Mouse (Mus musculus) MEL (cell line): ENCODE results near the gene Megf9. TPM values are rescaled to one million over a fixed set of nuclear protein-coding genes. Genes with fewer than 3 reads are reported as not detected.
A peak's percentile ranks its signal among the peaks of the same experiment; 100 is the strongest.

ENCODE experiments used
- DNase-seq: peaks from one replicate; pipeline ENCODE4 v3.0.0; 2011; ENCODE audit warnings: low read depth, low spot score
- H3K27ac ChIP-seq: 2 replicates; pipeline ENCODE4 v1.5.1; 2012; ENCODE audit warnings: low read depth, mild to moderate bottlenecking, control low read depth, low read length, moderate library complexity; ENCODE audit not compliant: control insufficient read depth
- H3K27me3 ChIP-seq, 2 experiments: fragments of 150-350 bp in 1 of 2; sonication (generic) in 1 of 2; 2 replicates each; pipeline ENCODE4 v1.6.1; 2012; ENCODE audit warnings: low read length in 2 of 2, mild to moderate bottlenecking in 2 of 2, improper control_type of control experiment in 1 of 2, moderate library complexity in 1 of 2; ENCODE audit not compliant: insufficient read depth in 2 of 2, control insufficient read depth in 1 of 2
- H3K36me3 ChIP-seq, 2 experiments: 2 replicates each; pipeline ENCODE4 v1.6.1; 2012 to 2014; ENCODE audit warnings: low read length in 2 of 2, improper control_type of control experiment in 1 of 2, inconsistent platforms in 1 of 2, mild to moderate bottlenecking in 1 of 2; ENCODE audit not compliant: insufficient read depth in 2 of 2, control insufficient read depth in 1 of 2
- H3K4me1 ChIP-seq, 2 experiments: fragments of 150-350 bp in 1 of 2; sonication (generic) in 1 of 2; 2 replicates each; pipeline ENCODE4 v1.6.1; 2012; ENCODE audit warnings: low read length in 2 of 2, improper control_type of control experiment in 1 of 2, mild to moderate bottlenecking in 1 of 2; ENCODE audit not compliant: insufficient read depth in 2 of 2, control insufficient read depth in 1 of 2
- H3K4me3 ChIP-seq, 2 experiments: fragments of 150-350 bp in 1 of 2; sonication (generic) in 1 of 2; 2 replicates each; pipeline ENCODE4 v1.5.1; 2012; ENCODE audit warnings: low read depth in 2 of 2, low read length in 2 of 2, mild to moderate bottlenecking in 2 of 2, moderate library complexity in 2 of 2, control low read depth in 1 of 2, improper control_type of control experiment in 1 of 2; ENCODE audit not compliant: control insufficient read depth in 1 of 2, insufficient read depth in 1 of 2
- H3K79me2 ChIP-seq: 2 replicates; pipeline ENCODE4 v1.6.1; 2012; ENCODE audit warnings: mild to moderate bottlenecking, low read length, moderate library complexity; ENCODE audit not compliant: control insufficient read depth, poor library complexity, insufficient read depth
- H3K9ac ChIP-seq: 2 replicates; pipeline ENCODE4 v1.6.1; 2012; ENCODE audit warnings: low read depth, mild to moderate bottlenecking, control low read depth, low read length, moderate library complexity; ENCODE audit not compliant: control insufficient read depth, poor library complexity, severe bottlenecking
- H3K9me3 ChIP-seq: fragments of 150-350 bp; sonication (generic); replicated peaks from 2 replicates; pipeline ENCODE4 v1.6.1; 2012; ENCODE audit warnings: mild to moderate bottlenecking, low read length, improper control_type of control experiment, moderate library complexity; ENCODE audit not compliant: insufficient read depth
- CTCF ChIP-seq, 3 experiments: IDR thresholded peaks in 2 of 3; conservative IDR thresholded peaks in 1 of 3; 2 replicates each; pipeline ENCODE4 v1.5.1; 2011 to 2012; ENCODE audit warnings: low read length in 3 of 3, low read depth in 2 of 3, mild to moderate bottlenecking in 2 of 3, improper control_type of control experiment in 1 of 3, inconsistent platforms in 1 of 3, mixed read lengths in 1 of 3, moderate library complexity in 1 of 3; ENCODE audit not compliant: control insufficient read depth in 1 of 3, insufficient read depth in 1 of 3, poor library complexity in 1 of 3, severe bottlenecking in 1 of 3
- ELF1 ChIP-seq: IDR thresholded peaks from 2 replicates; pipeline ENCODE4 v1.6.1; 2014; ENCODE audit warnings: low read depth, mild to moderate bottlenecking, inconsistent platforms, low read length, improper control_type of control experiment, moderate library complexity
- ETS1 ChIP-seq: IDR thresholded peaks from 2 replicates; pipeline ENCODE4 v1.6.1; 2012; ENCODE audit warnings: low read depth, mild to moderate bottlenecking, inconsistent platforms, low read length, improper control_type of control experiment, moderate library complexity
- GATA1 ChIP-seq: IDR thresholded peaks from 2 replicates; pipeline ENCODE4 v1.6.1; 2011; ENCODE audit warnings: low read depth, low read length, improper control_type of control experiment
- HCFC1 ChIP-seq: IDR thresholded peaks from 2 replicates; pipeline ENCODE4 v1.6.1; 2012; ENCODE audit warnings: low read depth, mild to moderate bottlenecking, inconsistent platforms, low read length, improper control_type of control experiment, moderate library complexity
- JUND ChIP-seq: IDR thresholded peaks from 2 replicates; pipeline ENCODE4 v1.6.1; 2011; ENCODE audit warnings: low read depth, mild to moderate bottlenecking, improper control_type of control experiment, low read length
- MAFK ChIP-seq: IDR thresholded peaks from 2 replicates; pipeline ENCODE4 v1.6.1; 2011; ENCODE audit warnings: low read depth, mild to moderate bottlenecking, low read length, improper control_type of control experiment, borderline replicate concordance
- MAZ ChIP-seq: IDR thresholded peaks from 2 replicates; pipeline ENCODE4 v1.6.1; 2012; ENCODE audit warnings: low read depth, mild to moderate bottlenecking, inconsistent platforms, low read length, improper control_type of control experiment
- MXI1 ChIP-seq: IDR thresholded peaks from 2 replicates; pipeline ENCODE4 v1.6.1; 2011; ENCODE audit warnings: mild to moderate bottlenecking, low read depth, low read length, improper control_type of control experiment
- MYB ChIP-seq: IDR thresholded peaks from 2 replicates; pipeline ENCODE4 v1.6.1; 2011; ENCODE audit warnings: mild to moderate bottlenecking, low read depth, low read length, improper control_type of control experiment
- POLR2A ChIP-seq, 2 experiments: IDR thresholded peaks; 2 replicates each; pipeline ENCODE4 v1.6.1; 2011 to 2012; ENCODE audit warnings: low read length in 2 of 2, mild to moderate bottlenecking in 2 of 2, control low read depth in 1 of 2, improper control_type of control experiment in 1 of 2, low read depth in 1 of 2, moderate library complexity in 1 of 2; ENCODE audit not compliant: control insufficient read depth in 1 of 2, insufficient read depth in 1 of 2, poor library complexity in 1 of 2
- POLR2AphosphoS2 ChIP-seq: IDR thresholded peaks from 2 replicates; pipeline ENCODE4 v1.6.1; 2011; ENCODE audit warnings: low read length, improper control_type of control experiment
- RAD21 ChIP-seq: IDR thresholded peaks from 2 replicates; pipeline ENCODE4 v1.6.1; 2011; ENCODE audit warnings: mild to moderate bottlenecking, low read depth, low read length, improper control_type of control experiment
- RCOR1 ChIP-seq: IDR thresholded peaks from 2 replicates; pipeline ENCODE4 v1.6.1; 2012; ENCODE audit warnings: low read depth, mild to moderate bottlenecking, inconsistent platforms, low read length, improper control_type of control experiment
- SIN3A ChIP-seq: IDR thresholded peaks from 2 replicates; pipeline ENCODE4 v1.6.1; 2012; ENCODE audit warnings: low read length, improper control_type of control experiment, inconsistent platforms
- SMC3 ChIP-seq: IDR thresholded peaks from 2 replicates; pipeline ENCODE4 v1.6.1; 2011; ENCODE audit warnings: low read depth, low read length, improper control_type of control experiment
- TAL1 ChIP-seq: IDR thresholded peaks from 2 replicates; pipeline ENCODE4 v1.6.1; 2012; ENCODE audit warnings: mild to moderate bottlenecking, inconsistent platforms, low read length, moderate library complexity, mixed read lengths
- USF1 ChIP-seq: IDR thresholded peaks from 2 replicates; pipeline ENCODE4 v1.6.1; 2014; ENCODE audit warnings: low read depth, mild to moderate bottlenecking, inconsistent platforms, low read length, improper control_type of control experiment, moderate library complexity
- USF2 ChIP-seq, 2 experiments: IDR thresholded peaks; 2 replicates each; pipeline ENCODE4 v1.6.1; 2011 to 2012; ENCODE audit warnings: improper control_type of control experiment in 2 of 2, low read length in 2 of 2, borderline replicate concordance in 1 of 2, inconsistent platforms in 1 of 2, low read depth in 1 of 2, mild to moderate bottlenecking in 1 of 2; ENCODE audit not compliant: insufficient read depth in 1 of 2
- ZKSCAN1 ChIP-seq: IDR thresholded peaks from 2 replicates; pipeline ENCODE4 v1.6.1; 2012; ENCODE audit warnings: low read depth, mild to moderate bottlenecking, inconsistent platforms, low read length, improper control_type of control experiment, moderate library complexity
- ZNF384 ChIP-seq: IDR thresholded peaks from 2 replicates; pipeline ENCODE4 v1.6.1; 2012; ENCODE audit warnings: low read depth, mild to moderate bottlenecking, inconsistent platforms, low read length, improper control_type of control experiment
- polyA plus RNA-seq, 2 experiments: library from polyadenylated mRNA; stranded (reverse) in 1 of 2; unstranded in 1 of 2; fragments of >175 nt in 1 of 2; fragments of >200 nt in 1 of 2; gene quantifications; 2 replicates each; pipeline versions ENCODE4 v1.2.1 to v1.2.4; 2012; ENCODE audit warnings: low replicate concordance in 2 of 2, low read depth in 1 of 2; ENCODE audit not compliant: insufficient read length in 2 of 2, insufficient read depth in 1 of 2, missing spikeins in 1 of 2
- total RNA-seq: library from RNA; depleted of rRNA; stranded (reverse); fragments of 300-350 nt; gene quantifications from 2 replicates; pipeline ENCODE4 v1.2.3, GENCODE M21; 2012

Megf9 gene
- total and polyA plus RNA-seq, 3 experiments: 2.1 to 3.2 TPM; not detected in 1

- Histone ChIP-seq H3K9ac (no peak overlapping the region), H3K9me3 (no peaks in the 10 kb centered on the region), H3K27ac (no peak overlapping the region), H3K79me2 (no peaks in the 10 kb centered on the region; the same call in 1 of the 2 replicates), H3K36me3 (peaks cover 0 to 2% of the 10 kb centered on the region in 2 experiments; a peak in 1 of 4 replicates), H3K4me3 (no peak overlapping the region), H3K27me3 (no peaks in the 10 kb centered on the region), H3K4me1 (peaks cover 0 to 3% of the 10 kb centered on the region in 2 experiments; a peak in 1 of 4 replicates)
- TF ChIP-seq MXI1 (no peak), ELF1 (no peak), ZKSCAN1 (no peak), TAL1 (no peak), POLR2A (IDR thresholded peaks at IDR 0.05; ENCODE audit: control insufficient read depth in 1 of 2, insufficient read depth in 1 of 2, low read depth in 1 of 2, low read length in 2 of 2, poor library complexity in 1 of 2) (no peak), CTCF (IDR thresholded peaks at IDR 0.05 in 2 of 3, conservative IDR thresholded peaks at IDR 0.05 in 1 of 3; ENCODE audit: control insufficient read depth in 1 of 3, insufficient read depth in 1 of 3, low read depth in 2 of 3, low read length in 3 of 3, poor library complexity in 1 of 3, severe bottlenecking in 1 of 3) (no peak), MYB (no peak), POLR2AphosphoS2 (no peak), GATA1 (no peak), SIN3A (no peak), RCOR1 (no peak), ETS1 (no peak), USF2 (IDR thresholded peaks at IDR 0.05; ENCODE audit: borderline replicate concordance in 1 of 2, insufficient read depth in 1 of 2, low read depth in 1 of 2, low read length in 2 of 2) (no peak), SMC3 (no peak)
- no peak for DNase-seq
These were observed 135.7 kb downstream of the Megf9 start for GRCm38 (mm10) chr4:70399074-70399473.

GRCm38 (mm10) chr4:70398088-70398487 is 136.7 kb downstream of the Megf9 start:
- H3K9me3 ChIP-seq: no peaks in the 10 kb centered on the region
- no peak overlapping the region for H3K9ac ChIP-seq
- DNase-seq: peak; percentile 65
- TF ChIP-seq ELF1 (no peak), ZNF384 (no peak), TAL1 (no peak), USF1 (no peak), GATA1 (no peak), MAFK (no peak), HCFC1 (no peak), SIN3A (no peak), MXI1 (no peak), MAZ (no peak), RAD21 (no peak), JUND (no peak)
- H3K27ac ChIP-seq: no peak overlapping the region
- H3K4me3 ChIP-seq: no peak overlapping the region
- H3K4me1 ChIP-seq: peaks cover 0 to 3% of the 10 kb centered on the region in 2 experiments; a peak in 1 of 4 replicates
- no peaks in the 10 kb centered on the region for H3K27me3 ChIP-seq
- peaks cover 0 to 2% of the 10 kb centered on the region in 2 experiments; a peak in 1 of 4 replicates for H3K36me3 ChIP-seq
- no peaks in the 10 kb centered on the region; the same call in 1 of the 2 replicates for H3K79me2 ChIP-seq
